Mouse (Mus musculus): ENCODE data around the gene Lingo3. TPM values are rescaled to one million over a fixed set of nuclear protein-coding genes. Genes with fewer than 3 reads are reported as not detected.

Lingo3 gene
- polyA plus RNA-seq, 1 experiment = 0.31 TPM

- no peaks in the 10 kb centered on the region for H3K4me1 ChIP-seq (ENCODE audit: control insufficient read depth, insufficient read depth, low read length)
- WGBS = 58% methylated on average over 11 of the region's 12 CpGs
- no peak for TF ChIP-seq CTCF (IDR thresholded peaks at IDR 0.05; ENCODE audit: insufficient read depth, low read length)
- TF ChIP-seq POLR2A (IDR thresholded peaks at IDR 0.05; ENCODE audit: borderline replicate concordance, extremely low read depth, low read depth, low read length) = no peak
- no peak for DNase-seq
- no peak overlapping the region for H3K4me3 ChIP-seq (replicated peaks; ENCODE audit: extremely low read depth, low read depth, low read length)
Observed at GRCm38 (mm10) chr10:80845732-80846131, 1.9 kb upstream of the Lingo3 start.

DNA sequence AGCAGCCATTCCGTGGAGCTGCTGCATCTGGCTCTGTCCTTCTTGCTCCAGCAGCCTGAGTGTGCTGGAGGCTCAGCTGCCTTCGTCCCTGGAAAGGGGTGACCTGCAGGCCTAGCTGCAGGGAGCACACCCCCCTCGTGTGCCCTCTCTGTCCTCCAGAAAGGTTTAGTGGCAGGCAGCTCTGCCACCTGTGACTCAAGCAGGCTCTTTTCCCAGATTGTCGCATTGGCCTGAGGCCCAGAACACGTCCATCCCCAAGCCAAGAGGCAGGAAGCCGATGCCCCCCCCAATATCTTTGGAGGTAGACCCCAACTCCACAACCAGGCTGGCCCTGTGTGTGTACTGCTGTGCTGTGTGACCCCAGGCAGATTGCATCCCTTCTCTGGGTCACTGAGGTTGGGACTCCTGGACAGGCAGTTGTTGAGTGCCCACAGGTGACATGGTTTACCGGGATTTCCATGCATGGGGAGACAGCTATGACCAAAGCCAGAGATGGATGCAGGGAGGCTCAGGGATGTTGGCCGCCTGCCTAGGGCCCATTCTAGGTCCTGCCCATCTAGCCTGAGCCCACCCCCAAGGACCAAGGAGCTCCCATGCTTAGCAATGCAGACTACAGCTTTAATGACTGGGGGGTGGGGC, 1.3 kb upstream of the Lingo3 start:
- no peak for DNase-seq

DNA sequence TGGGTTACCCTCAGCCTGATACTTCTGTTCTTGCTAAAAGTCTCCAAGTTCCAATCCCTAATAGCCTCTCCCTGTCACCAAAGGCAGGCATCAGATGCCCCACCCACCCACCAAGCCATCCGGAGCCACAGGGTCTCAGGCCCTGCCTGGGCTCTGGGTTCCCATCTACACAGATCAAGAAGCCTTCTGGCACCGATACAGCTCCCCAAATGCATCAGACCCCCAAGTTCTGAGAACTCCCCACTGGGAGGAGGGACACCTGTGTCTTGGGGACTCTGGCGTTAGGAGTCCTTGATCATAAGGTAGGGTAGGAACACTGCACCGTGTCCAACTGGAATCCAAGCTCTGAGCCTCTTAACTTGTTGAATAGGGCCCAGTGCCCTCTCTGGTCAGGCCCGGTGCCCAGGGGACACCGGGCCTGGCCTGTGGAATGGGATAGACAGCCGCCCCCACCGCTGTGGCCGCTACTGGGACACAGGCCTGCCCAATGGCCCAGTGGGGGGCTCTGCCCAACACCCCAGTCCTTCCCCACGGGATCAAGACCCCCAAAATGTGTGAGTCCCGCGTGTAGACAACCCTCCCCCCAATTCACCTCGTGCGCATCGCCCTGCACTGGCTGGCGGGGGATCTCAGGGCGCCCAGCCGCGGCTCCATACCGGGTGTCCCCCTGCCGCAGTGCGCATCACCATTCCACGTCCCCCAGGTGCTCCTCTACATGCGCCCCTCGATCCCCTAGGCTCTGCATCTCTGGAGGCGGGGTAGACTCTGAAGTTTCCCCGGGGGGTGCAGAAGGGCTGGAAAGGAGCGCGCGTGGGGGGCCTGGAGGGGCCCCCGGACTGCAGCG, 530 bp downstream of the Lingo3 start:
- no peak for DNase-seq
- WGBS = 10% methylated on average over 32 of the region's 32 CpGs
- TF ChIP-seq POLR2A (IDR thresholded peaks at IDR 0.05; ENCODE audit: borderline replicate concordance, extremely low read depth, low read depth, low read length) (no peak), CTCF (IDR thresholded peaks at IDR 0.05; ENCODE audit: insufficient read depth, low read length) (no peak)
- H3K4me1 ChIP-seq (ENCODE audit: control insufficient read depth, insufficient read depth, low read length) = no peaks in the 10 kb centered on the region
- no peak overlapping the region for H3K4me3 ChIP-seq (replicated peaks; ENCODE audit: extremely low read depth, low read depth, low read length)

More for the DNA sequence above, 1.3 kb upstream of the Lingo3 start:
- Histone ChIP-seq H3K4me3 (replicated peaks; ENCODE audit: extremely low read depth, low read depth, low read length) (no peak overlapping the region), H3K4me1 (ENCODE audit: control insufficient read depth, insufficient read depth, low read length) (no peaks in the 10 kb centered on the region)
- no peak for TF ChIP-seq POLR2A (IDR thresholded peaks at IDR 0.05; ENCODE audit: borderline replicate concordance, extremely low read depth, low read depth, low read length)
- no peak for TF ChIP-seq CTCF (IDR thresholded peaks at IDR 0.05; ENCODE audit: insufficient read depth, low read length)
- WGBS = 56% methylated on average over 8 of the region's 8 CpGs

GRCm38 (mm10) chr10:80842334-80842733, 1.5 kb downstream of the Lingo3 start:
- DNase-seq = no peak
- TF ChIP-seq POLR2A (IDR thresholded peaks at IDR 0.05; ENCODE audit: borderline replicate concordance, extremely low read depth, low read depth, low read length) (no peak), CTCF (IDR thresholded peaks at IDR 0.05; ENCODE audit: insufficient read depth, low read length) (no peak)
- H3K4me1 ChIP-seq (ENCODE audit: control insufficient read depth, insufficient read depth, low read length) = no peaks in the 10 kb centered on the region
- no peak overlapping the region for H3K4me3 ChIP-seq (replicated peaks; ENCODE audit: extremely low read depth, low read depth, low read length)
- WGBS = 81% methylated on average over 15 of the region's 15 CpGs

DNA sequence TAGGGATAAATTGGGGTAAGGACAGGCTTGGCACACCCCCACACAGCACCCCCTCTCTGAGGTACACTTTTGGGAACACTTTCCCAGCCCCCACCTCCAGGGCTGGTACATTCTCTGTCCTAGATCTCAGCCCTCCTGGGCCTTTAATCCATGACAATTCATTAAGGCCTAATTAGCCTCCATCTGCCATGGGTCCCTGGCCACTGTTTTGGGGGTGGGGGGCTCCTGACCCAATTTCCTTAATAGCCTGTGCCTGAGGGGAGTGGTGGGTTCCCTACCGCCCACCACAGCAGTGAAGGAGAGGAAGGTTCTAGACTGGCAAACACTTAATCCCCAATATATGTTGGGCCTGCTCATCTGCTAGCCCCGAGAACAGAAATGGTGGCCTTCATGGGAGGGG, 2.2 kb downstream of the Lingo3 start:
- H3K4me1 ChIP-seq (ENCODE audit: control insufficient read depth, insufficient read depth, low read length) = no peaks in the 10 kb centered on the region
- DNase-seq = no peak
- no peak overlapping the region for H3K4me3 ChIP-seq (replicated peaks; ENCODE audit: extremely low read depth, low read depth, low read length)
- TF ChIP-seq POLR2A (IDR thresholded peaks at IDR 0.05; ENCODE audit: borderline replicate concordance, extremely low read depth, low read depth, low read length) (no peak), CTCF (IDR thresholded peaks at IDR 0.05; ENCODE audit: insufficient read depth, low read length) (no peak)
- WGBS = 78% methylated on average over 2 of the region's 2 CpGs

- Histone ChIP-seq H3K4me3 (replicated peaks; ENCODE audit: extremely low read depth, low read depth, low read length) (no peak overlapping the region), H3K4me1 (ENCODE audit: control insufficient read depth, insufficient read depth, low read length) (no peaks in the 10 kb centered on the region)
- TF ChIP-seq POLR2A (IDR thresholded peaks at IDR 0.05; ENCODE audit: borderline replicate concordance, extremely low read depth, low read depth, low read length) (no peak), CTCF (IDR thresholded peaks at IDR 0.05; ENCODE audit: insufficient read depth, low read length) (no peak)
- WGBS = 52% methylated on average over 6 of the region's 6 CpGs
- no peak for DNase-seq
Observed at GRCm38 (mm10) chr10:80839848-80840247, 4.0 kb downstream of the Lingo3 start.

- TF ChIP-seq POLR2A (IDR thresholded peaks at IDR 0.05; ENCODE audit: borderline replicate concordance, extremely low read depth, low read depth, low read length) (no peak), CTCF (IDR thresholded peaks at IDR 0.05; ENCODE audit: insufficient read depth, low read length) (no peak)
- DNase-seq = no peak
- Histone ChIP-seq H3K4me1 (ENCODE audit: control insufficient read depth, insufficient read depth, low read length) (no peaks in the 10 kb centered on the region), H3K4me3 (replicated peaks; ENCODE audit: extremely low read depth, low read depth, low read length) (no peak overlapping the region)
- WGBS = 48% methylated on average over 2 of the region's 2 CpGs
Observed at GRCm38 (mm10) chr10:80838346-80838912, 5.4 kb downstream of the Lingo3 start.

- TF ChIP-seq POLR2A (IDR thresholded peaks at IDR 0.05; ENCODE audit: borderline replicate concordance, extremely low read depth, low read depth, low read length) = no peak
- H3K4me3 ChIP-seq (replicated peaks; ENCODE audit: extremely low read depth, low read depth, low read length) = no peak overlapping the region
- 16% methylated on average over 2 of the region's 2 CpGs for WGBS
- H3K4me1 ChIP-seq (ENCODE audit: control insufficient read depth, insufficient read depth, low read length) = no peaks in the 10 kb centered on the region
- DNase-seq = no peak
Observed at GRCm38 (mm10) chr10:80837827-80838226, 6.0 kb downstream of the Lingo3 start.

DNA sequence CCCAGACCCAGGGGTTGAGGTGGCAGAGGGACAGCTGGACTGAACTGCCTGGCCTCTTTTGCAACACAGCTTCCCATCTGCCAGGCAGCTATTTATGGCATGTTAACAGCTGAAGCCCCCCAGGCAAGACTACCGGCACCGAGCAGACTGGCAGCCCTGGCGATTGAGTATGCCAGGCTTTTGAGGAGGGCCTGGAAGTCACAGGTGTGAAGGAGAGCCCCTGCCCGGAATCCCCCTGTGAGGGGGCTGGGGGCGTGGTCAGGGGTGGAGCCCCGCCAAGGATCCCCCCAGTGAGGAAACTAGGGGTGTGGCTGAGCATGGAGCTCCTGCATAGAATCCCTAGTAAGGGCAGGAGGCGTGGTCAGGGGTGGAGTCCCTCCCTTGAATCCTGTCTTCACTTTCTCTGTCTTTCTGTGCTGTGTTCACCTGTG, 6.9 kb downstream of the Lingo3 start:
- DNase-seq = no peak
- 39% methylated on average over 7 of the region's 7 CpGs for WGBS
- Histone ChIP-seq H3K4me1 (ENCODE audit: control insufficient read depth, insufficient read depth, low read length) (no peaks in the 10 kb centered on the region), H3K4me3 (replicated peaks; ENCODE audit: extremely low read depth, low read depth, low read length) (no peak overlapping the region)
- TF ChIP-seq CTCF (IDR thresholded peaks at IDR 0.05; ENCODE audit: insufficient read depth, low read length) (no peak), POLR2A (IDR thresholded peaks at IDR 0.05; ENCODE audit: borderline replicate concordance, extremely low read depth, low read depth, low read length) (no peak)
